Mouse (Mus musculus) left cerebral cortex, postnatal 36 days (tissue): ENCODE data around the gene Slc5a3. TPM values are rescaled to one million over a fixed set of nuclear protein-coding genes. Genes with fewer than 3 reads are reported as not detected.

Experiments used
- DNase-seq, 2 experiments: peaks; one replicate each; pipeline ENCODE4 v3.0.0; 2021 to 2022; ENCODE audit warnings: low spot score in 2 of 2, mixed read lengths in 1 of 2
- intact Hi-C: fragments of 180-260 bp; cut with DNase I; formaldehyde crosslinking; loops from one replicate; pipeline ENCODE4 v1.15.1; 2025
- total RNA-seq, 2 experiments: library from RNA; stranded (reverse); gene quantifications; 2 replicates each; pipeline ENCODE4 v1.2.3; 2021

Slc5a3 gene
- total RNA-seq = 10 to 100 TPM; 20.3 to 27.8 TPM

DNA sequence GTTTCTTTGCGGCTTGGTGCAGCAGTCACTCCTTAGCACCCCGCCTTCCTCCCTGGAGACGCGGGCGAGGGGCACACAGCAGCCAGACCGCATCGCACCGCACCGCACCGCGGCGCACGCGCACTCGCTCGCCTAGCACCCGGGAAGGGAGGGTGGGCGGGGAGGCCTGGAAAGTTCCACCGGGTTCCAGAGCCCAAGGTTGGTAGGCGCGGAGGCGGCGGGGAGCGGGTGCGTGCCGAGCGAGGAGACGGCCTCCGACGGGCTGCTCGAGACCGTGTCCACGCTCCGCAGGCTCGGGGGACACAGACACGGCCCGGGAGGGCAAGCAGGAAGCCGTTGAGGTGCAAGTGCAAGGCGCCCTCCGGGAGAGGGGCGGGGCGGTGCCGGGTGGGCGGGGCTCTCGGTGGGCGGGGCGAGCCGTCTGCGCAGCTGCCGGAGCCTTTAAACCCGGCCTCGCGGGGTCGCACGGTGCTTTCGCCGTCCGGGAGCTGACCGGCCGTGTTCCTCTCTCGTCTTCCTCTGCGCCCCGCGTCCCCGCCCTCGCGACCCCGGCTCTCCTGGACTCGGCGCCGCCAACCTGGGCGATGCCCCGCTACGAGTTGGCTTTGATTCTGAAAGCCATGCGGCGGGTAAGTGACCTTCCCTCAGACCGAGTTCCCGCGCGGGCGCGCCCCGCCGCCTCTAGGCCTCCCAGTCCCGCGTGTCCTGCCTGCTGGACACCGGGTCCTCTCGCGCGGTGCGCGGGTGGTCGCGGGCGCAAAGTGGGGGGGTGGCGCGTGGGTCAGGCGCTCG, at the start of gene Slc5a3, which contains the start of the genes Mrps6 and Gm49711:
Gene Slc5a3 (plus strand): TSS at position 471 of the 792 bp plus-strand sequence.
Gene Mrps6 (plus strand): TSS at position 419 of the 792 bp plus-strand sequence.
Gene Gm49711 (plus strand): TSS at position 465 of the 792 bp plus-strand sequence.
- intact Hi-C loops = loop anchor here (5.0 to 10.0 kb wide), 7 partner anchors 44 to 244 kb away; partner anchors contain the start of gene Smim11
- DNase-seq = peak; percentile 89 to 93

DNA sequence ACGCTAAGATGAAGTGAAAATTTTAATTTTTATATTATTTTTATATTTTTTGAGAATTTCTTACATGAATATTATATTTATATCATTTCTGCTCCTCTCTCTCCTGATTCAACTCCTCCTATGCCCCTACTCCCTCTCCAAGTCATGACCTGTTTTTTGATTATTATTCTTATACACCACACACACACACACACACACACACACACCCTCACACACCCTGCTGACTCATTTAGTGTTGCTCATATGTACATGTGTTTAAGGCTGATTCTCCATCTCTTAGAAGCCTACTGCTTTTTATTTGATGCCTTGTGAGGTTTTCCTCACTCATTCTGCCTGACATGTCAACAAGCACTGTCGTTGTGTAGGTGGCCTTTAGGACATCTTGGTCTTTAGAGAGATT, 48.5 kb upstream of the Slc5a3 start:
- intact Hi-C loops = no loop called here

DNA sequence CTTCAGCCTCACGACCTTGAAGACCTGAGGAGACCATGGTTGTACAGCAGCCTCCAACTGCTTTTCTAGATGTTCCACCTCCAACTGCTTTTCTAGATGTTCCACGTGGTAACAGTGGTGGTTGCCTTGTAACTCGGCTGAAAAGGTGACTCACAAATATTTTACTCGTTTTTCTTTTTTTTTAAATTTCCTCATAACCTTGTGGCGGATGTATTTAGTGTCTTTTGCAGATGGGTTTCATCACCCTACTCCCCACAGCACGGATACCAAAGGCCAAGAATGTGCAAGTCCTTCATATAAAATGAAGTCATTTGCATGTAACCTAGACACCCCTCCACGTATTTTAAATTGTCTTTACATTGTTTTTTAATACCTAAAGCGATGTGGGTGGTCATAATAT, 41.3 kb upstream of the Slc5a3 start:
- intact Hi-C loops = no loop called here
- DNase-seq = no peak

More for the DNA sequence above, 48.5 kb upstream of the Slc5a3 start:
- DNase-seq = no peak

DNA sequence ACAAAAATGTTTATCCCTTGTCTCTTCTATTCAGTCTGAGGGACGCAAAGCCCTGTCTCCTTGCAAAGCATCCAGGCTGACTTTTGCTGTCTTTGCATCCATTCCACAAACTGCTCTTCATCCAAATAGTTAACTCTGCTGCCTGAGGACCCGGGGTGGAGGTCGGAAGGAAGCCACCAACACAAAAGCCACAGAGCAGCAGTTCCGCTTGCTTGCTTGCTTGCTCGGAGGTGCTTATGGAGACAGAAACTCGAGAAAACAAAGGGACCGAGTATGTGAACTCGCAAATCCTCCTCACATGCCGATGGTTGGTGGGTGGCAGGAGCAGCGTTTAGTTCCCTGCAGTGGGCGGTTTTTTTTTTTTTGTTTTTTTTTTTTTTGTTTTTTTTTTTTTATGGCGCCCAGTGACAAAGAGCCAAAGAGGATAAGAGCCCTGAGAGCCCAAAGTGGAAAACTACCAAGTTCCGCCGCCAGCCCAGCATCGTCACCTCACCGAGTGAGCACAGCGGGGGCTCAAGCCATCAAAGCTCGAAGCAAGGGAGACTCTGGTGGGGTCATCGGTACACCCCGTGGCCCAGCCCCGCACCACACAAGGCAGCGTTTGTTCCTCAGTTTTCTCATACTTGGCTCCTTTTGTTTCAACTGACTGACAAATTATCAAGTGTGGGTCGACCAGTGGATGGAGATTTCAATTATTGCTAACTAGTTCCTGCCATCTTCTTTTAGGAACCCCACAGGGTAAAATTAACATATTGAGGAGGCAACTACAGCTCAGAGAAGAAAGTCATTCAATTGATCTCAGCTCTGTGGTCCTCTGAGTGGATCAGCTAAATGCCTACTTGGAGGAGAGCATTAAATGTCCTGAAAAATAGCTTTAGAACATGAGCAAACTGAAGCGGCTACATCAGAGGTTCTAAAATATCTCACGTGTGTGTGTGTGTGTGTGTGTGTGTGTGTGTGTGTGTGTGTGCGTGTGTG, 38.7 kb upstream of the Slc5a3 start:
- intact Hi-C loops = no loop called here
- peak; percentile 22 to 28 for DNase-seq

DNA sequence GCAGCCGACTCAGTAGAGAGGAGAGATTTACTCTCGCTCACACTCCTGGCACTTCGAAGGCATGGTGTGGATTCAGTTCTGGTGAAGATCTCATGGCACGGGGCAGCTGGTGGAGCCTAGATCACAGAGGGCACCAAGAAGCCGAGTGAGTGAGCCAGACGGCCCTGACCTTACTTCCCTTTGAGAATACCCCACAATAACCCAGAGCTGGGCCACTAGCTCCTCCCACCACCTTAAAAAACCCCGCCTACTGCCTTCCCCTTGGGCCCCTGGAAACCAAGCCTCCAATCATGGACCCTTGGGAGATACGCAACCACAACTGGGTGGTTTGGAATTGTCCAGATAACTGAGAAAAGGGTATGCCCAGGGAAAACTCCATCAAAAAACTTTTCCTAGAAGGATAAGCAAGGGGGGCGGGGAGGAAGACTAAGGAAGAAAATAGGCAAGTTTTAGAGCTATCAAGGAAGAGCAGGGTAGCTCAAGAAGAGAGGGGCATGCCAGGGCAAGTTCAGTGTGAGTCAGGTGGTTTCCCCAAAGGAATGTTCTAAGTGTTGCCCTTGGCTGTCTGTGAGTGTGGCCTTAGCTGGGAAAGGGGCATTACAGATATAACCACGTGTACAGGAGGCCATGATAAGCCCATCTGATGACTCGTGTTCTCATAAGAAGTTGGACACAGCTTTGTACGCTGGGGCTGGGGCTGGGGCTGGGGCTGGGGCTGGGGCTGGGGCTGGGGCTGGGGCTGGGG, 36.3 kb upstream of the Slc5a3 start:
- intact Hi-C loops = no loop called here

DNA sequence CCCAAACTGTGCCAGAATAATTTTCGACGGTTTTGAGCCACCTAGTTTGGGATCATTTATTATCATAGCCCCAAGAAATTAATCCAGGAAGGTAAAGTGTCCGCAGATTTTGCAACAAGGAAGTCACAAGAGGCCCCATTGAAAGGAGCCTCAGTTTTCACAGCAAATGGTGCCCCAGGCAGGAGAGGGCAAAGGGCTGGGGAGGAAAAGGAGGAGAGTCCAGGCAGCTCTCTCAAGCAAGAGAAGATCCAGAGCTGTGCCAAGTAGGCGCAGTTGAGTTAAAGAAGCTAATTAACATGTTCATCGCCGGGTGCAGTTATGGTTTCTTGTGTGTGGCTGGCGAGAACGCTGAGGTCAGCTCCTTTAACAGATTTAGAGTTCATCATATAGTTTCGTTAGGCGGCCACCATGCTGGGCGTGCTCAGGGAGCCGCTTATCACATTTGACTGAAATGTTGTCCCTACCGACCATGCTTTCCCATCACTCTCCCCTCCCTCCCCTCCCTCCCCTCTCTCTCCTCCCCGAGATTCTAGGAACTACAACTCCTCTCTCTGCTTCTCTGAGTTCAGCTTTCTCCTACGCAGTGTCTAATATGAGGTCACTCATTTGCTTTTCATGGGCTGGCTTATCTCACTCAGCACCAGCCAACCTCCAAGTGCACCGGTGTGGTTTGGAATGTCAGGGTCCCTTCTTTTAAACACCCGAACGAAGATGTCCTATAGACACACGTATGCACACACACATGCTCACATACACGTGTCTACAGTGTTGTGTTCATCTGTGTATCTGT, 35.4 kb upstream of the Slc5a3 start:
- intact Hi-C loops = no loop called here
- no peak for DNase-seq

More for the DNA sequence above, 36.3 kb upstream of the Slc5a3 start:
- no peak for DNase-seq

DNA sequence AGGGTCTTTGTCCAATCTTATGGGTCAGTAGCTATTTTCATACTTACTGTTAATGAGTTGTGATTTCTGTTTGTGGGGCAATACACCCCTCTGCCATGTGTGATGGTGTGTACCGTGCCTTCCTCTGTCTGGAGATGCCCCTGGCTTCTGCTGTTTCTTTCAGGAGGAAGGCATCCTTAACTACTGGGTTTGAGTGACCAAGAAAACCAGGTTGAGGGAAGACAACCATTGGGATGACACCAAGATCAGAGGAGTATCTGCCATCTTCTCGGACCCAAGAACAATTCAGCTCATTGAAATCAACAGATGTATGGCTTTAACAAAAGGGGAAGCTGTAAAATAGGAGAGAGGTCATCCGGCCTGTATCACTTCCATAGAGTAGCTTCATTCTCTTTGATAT, 24.8 kb upstream of the Slc5a3 start:
- intact Hi-C loops = no loop called here
- DNase-seq = no peak

DNA sequence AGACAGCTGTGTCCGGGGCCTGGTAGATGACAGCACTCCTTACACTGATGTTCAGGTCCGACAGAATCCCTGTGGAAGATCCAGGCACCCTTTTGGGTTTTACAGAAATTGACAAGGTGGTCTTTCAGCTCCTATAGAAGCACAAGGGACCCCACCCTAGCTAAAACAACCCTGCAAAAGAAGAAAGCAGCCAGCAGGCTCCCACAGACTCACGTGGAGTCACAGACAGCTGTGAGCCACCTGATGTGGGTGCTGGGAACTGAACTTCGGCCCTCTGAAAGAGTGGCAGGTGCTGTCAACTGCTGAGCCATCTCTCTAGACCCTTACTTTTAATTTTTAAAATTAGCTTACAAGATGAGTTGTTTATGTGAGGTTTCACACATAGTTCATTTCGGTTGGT, 23.4 kb upstream of the Slc5a3 start:
- DNase-seq = no peak
- intact Hi-C loops = no loop called here

DNA sequence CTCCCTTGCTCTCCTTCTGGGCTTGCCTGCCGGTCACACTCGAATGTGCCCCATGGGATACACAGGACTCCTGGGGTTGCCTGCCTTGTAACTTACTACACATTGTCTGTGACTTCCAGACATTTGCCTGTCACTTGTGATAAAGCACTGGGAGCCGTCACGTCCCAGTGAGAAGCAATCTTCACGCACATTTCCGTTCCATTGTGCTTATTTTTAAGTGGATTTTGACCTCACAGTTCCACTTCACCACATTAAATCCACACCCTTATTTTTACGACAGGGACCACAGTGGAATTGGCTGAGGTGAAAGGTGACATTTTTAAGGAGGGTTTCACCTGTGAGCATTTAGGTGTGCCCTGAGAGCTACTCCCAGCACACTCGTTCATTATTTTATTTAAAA, 21.4 kb upstream of the Slc5a3 start:
- no peak for DNase-seq
- intact Hi-C loops = no loop called here

DNA sequence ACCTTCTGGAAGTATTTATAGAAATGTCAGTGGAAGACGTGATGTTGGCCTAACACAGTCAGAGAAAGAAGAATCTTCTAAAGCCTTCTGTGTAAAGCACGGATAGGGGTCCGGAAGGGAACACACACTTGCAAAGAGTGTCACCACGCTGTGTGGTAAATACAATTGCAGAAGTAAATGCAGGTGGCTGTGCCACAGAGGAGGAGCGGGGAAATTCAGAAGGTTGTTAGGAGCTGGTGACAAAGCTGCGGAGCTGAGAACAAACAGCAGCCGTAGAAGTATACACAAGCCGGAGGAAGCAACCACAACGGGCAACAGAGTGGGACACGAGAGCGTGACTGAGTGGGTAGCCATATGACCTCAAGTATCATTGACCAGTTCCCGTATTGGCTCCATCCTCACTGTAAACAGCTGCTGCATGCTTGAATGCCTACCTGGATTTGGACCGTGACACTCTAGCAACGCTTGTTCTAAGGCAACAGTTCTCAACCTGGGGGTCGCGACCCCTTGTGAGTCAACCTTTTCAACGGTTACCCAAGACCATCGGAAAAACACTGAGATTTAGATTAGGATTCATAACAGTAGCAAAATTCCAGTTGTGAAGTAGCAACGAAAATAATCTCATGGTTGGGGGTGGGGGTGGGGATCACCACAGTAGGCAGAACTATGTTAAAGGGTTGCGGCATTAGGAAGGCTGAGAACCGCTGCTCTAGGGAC, 20.1 kb upstream of the Slc5a3 start:
- intact Hi-C loops = no loop called here
- DNase-seq = no peak

DNA sequence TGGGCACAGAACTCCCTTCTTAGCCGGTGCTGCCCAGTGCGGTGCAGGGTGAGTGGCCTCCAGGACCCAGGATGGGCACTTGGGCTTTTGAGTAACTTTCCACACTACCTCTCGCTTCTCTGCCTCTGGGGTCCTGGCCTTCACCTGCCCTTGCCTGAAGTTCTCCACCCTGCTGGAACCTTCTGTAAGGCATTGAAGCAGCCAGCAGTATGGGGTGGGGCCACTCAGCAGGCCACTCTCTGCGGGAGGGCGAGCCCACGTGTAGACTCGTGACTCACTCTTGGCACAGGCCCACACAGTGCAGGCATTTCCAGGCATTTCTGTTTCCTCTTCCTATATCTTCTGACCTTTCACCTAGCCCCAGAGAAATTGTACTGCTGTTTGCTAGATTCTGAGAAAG, 18.7 kb upstream of the Slc5a3 start:
- no peak for DNase-seq
- intact Hi-C loops = no loop called here

DNA sequence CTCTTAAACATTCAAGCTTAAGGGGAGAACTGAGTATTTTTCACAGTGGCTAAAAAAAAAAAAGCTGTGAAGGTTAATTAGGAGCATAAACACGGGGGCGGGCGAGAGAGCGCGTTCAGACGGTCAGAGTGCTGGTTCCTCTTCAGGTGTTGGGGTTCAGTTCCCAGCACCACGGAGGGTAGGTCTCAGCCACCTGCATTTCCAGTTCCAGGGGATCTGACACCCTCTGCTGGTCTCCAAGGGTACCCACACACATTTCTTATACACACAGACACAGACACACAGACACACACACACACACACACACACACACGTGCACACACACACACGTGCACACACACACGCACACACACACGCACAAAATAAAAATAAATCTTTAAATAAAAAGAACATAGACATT, 18.2 kb upstream of the Slc5a3 start:
- intact Hi-C loops = no loop called here
- DNase-seq = no peak

DNA sequence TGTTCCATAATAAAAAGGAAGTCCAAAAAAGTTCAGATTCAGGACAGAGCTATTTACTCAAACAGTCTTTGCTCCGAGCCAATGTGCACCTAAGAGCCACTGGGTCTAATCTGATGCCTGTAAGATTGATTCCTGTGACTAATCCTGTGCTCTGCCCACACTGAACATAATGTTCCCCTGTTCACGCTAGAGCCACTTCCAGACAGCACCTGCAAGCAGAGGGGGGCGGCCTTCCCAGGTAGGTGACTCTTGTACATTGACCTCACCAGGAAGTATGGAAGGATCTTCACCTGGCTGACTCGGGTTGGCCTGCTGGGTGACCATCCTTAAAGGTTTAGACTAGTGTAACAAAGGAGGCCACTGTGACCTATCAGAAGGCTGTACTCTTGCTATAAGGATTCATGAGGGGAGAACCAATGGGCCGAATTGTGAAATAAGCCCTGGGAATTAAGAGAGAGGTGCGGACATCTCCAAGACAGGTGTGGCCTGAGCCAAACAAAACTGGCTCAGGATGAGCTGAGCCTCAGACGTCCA, 6.3 kb upstream of the Slc5a3 start:
- intact Hi-C loops = loop anchor here (10.0 kb wide), 1 partner anchor 87 kb away; no protein-coding TSS in a partner anchor
- DNase-seq = no peak

DNA sequence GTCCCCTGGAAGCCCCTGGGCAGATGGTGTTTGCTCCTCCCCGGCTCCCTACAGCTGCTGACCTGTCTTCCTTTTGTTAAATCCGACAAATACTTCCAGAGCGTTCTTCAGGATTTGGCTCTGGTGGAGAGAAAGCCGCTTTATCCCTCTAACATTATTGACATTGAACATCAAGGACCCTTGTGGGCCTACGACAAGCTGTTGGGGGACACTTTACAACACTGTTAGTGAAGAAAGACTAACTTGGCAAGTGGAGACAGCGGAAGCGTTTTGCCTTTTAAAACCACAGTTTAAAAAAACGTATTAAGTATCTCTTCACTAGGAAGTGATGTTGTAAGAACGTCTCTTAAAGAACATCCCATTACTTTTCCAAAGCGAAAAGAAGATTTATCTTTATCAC, 5.6 kb upstream of the Slc5a3 start:
- DNase-seq = no peak
- intact Hi-C loops = loop anchor here (10.0 kb wide), 1 partner anchor 88 kb away; no protein-coding TSS in a partner anchor

DNA sequence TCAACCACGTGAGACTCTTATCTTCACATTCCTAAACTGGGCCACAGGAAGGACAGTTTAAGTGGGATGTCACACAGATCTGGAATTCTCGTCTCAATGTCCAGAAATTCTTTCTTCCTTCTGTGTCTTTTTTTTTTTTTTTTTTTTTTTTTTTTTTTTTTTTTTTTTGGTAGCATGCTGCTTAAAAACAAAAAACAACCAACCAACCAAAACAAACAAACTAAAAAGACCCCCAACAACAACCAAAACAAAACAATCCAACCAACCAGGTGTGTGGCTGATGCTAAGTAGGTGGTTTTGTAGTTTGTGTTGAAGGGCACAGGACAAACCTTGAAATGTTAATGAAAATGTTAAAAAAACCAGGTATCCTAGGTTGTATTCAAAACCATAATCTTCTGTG, 1.4 kb upstream of the Slc5a3 start:
- intact Hi-C loops = loop anchor here (5.0 to 10.0 kb wide), 7 partner anchors 46 to 246 kb away; partner anchors contain the start of gene Smim11
- no peak for DNase-seq

DNA sequence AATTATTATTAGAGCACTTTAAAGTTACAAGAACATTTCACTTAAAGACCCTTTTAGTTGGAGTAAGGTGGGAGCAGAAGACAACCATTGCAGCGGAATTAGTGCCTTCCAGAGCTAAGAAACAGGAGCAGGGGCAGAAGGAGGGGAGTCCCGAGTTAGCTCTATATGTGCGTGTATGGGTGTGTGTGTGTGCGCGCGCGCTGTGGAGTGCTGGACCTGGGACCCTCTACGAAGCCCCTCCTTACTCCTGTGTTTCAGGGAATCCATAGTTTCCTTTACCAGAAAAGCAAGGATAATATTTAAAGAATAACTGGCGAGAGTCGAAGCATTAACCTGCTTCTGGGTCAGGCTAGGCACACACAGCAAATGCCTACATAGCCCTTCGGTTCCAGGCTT, 668 bp upstream of the Slc5a3 start:
- intact Hi-C loops = loop anchor here (5.0 to 10.0 kb wide), 7 partner anchors 45 to 245 kb away; partner anchors contain the start of gene Smim11
- no peak for DNase-seq
